Mouse (Mus musculus) ES-Bruce4 (cell line): Measurements from ENCODE around the gene Cbl.

Experiments used
- EP300 ChIP-seq: IDR thresholded peaks from 2 replicates; pipeline ENCODE4 v1.6.1; 2011; ENCODE audit warnings: low read depth, low read length; ENCODE audit not compliant: insufficient read depth
- POLR2A ChIP-seq: IDR thresholded peaks from one replicate; pipeline ENCODE4 v1.8.1; 2011; ENCODE audit warnings: low read length; ENCODE audit not compliant: insufficient read depth

- TF ChIP-seq POLR2A (no peak), EP300 (no peak)
These were observed 41.1 kb downstream of the Cbl start for GRCm38 (mm10) chr9:44192794-44193193.
